Mouse (Mus musculus): ENCODE results near the gene Chkb. TPM values are rescaled to one million over a fixed set of nuclear protein-coding genes. Genes with fewer than 3 reads are reported as not detected.

The Chkb gene
- polyA plus RNA-seq, 1 experiment from 2014 or later: 46.5 TPM

DNA sequence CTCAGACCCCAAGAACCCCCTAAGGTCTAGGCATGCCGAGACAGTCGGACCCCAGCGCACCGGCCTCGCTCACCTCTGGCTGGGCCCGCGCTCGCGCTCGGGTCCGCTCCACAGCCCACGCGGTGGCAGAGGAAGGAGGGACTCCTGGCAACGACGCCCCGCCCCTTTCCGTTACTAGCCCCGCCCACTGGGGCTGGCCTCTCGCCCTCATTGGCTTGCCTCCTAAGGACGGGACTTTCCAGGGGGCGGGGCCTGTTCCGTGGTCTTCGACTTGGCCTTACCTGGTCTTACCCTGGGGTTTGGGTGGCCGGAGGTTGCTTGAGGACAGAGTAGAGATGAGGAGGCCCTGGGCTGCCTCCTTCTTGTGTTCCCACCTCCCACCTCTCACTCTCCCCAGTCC lies 19.6 kb downstream of the Chkb start, which contains the start of gene Syce3:
Gene Syce3 (minus strand): TSS at position 386 of the 400 bp plus-strand sequence.
- no peak within 1 kb of the TSS for H3K4me3 ChIP-seq (ENCODE audit: low read depth, low read length)
- no peaks in the 10 kb centered on the region for H3K9me3 ChIP-seq (replicated peaks; ENCODE audit: control insufficient read depth, low read length)
- DNase-seq (ENCODE audit: low spot score) (no peak), ATAC-seq (replicated peaks; ENCODE audit: insufficient number of reproducible peaks, low FRiP score, low TSS enrichment, low read depth) (no peak)
- H3K4me2 ChIP-seq (ENCODE audit: low read depth, low read length): no peak within 1 kb of the TSS
- H3K27ac ChIP-seq (replicated peaks; ENCODE audit: low read depth, low read length): no peak within 1 kb of the TSS
- H3K4me1 ChIP-seq (ENCODE audit: control insufficient read depth, insufficient read depth, low read length): no peaks in the 10 kb centered on the region
- H3K27me3 ChIP-seq (ENCODE audit: control insufficient read depth, insufficient read depth, low read length): no peaks in the 10 kb centered on the region
- WGBS: 86% methylated on average over 15 of the region's 24 CpGs
- H3K36me3 ChIP-seq (replicated peaks; ENCODE audit: control insufficient read depth, insufficient read depth, low read depth, low read length): no peaks in the 10 kb centered on the region
- no peak within 1 kb of the TSS for H3K9ac ChIP-seq (replicated peaks; ENCODE audit: low read length)

DNA sequence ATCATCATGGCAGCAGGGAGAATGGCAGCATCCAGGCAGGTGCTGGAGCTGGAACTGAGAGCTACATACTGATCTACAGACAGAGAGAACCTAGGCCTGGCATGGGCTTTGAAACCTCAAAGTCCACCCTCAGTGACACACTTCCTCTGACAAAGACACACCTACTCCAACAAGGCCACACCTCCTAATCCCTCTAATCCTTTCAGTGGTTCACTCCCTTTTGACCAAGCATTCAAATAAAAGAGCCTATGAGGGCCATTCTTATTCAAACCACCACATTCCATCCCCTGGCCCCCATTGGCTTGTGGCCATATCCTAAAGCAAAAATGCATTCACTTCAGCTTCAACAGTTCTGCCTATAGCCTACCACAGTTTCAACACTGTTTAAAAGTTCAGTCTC lies 23.0 kb downstream of the Chkb start:
- H3K36me3 ChIP-seq (replicated peaks; ENCODE audit: control insufficient read depth, insufficient read depth, low read depth, low read length): no peaks in the 10 kb centered on the region
- no peak overlapping the region for H3K4me2 ChIP-seq (ENCODE audit: low read depth, low read length)
- DNase-seq (ENCODE audit: low spot score) (no peak), ATAC-seq (replicated peaks; ENCODE audit: insufficient number of reproducible peaks, low FRiP score, low TSS enrichment, low read depth) (no peak)
- H3K9ac ChIP-seq (replicated peaks; ENCODE audit: low read length): no peak overlapping the region
- no peaks in the 10 kb centered on the region for H3K9me3 ChIP-seq (replicated peaks; ENCODE audit: control insufficient read depth, low read length)
- H3K27ac ChIP-seq (replicated peaks; ENCODE audit: low read depth, low read length): no peak overlapping the region
- H3K4me3 ChIP-seq (ENCODE audit: low read depth, low read length): no peak overlapping the region
- no peaks in the 10 kb centered on the region for H3K4me1 ChIP-seq (ENCODE audit: control insufficient read depth, insufficient read depth, low read length)
- H3K27me3 ChIP-seq (ENCODE audit: control insufficient read depth, insufficient read depth, low read length): no peaks in the 10 kb centered on the region

DNA sequence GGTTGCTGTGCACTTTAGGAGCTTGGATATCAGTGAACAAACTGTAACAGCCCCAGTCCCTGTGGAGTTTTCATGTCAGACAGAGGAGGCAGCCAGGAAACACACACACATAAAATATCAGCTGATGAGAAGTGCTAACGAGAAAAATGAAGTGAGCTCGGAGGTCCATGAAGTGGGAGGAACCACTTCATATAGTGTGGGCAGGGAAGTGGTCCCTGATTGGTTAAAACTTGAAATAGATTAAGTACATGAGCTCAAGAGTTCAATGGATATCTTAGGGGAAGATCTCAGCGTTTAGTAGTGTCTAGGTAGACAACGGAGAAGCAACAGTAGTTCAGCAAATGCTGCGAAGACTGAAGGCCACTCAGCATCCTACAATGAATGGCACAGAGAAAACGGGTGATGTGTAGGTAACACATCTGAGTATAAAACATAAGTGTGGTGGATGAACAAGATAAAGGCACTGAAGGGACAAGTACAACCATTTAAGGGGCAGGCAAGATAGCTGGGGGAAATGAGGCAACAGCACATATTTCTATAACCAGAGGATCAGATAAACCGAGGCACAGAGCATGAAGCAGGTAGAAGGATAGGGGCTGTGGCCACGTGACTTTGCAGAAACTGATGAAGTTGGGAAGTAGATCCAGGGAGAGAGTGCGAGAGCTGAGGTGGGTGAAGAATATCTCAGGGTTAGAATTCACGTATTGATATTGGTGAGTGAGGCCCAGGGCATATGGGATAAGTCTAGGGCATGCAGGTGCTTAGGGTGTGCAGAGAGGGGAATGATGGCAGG lies 24.7 kb downstream of the Chkb start:
- Histone ChIP-seq H3K9me3 (replicated peaks; ENCODE audit: control insufficient read depth, low read length) (no peaks in the 10 kb centered on the region), H3K27me3 (ENCODE audit: control insufficient read depth, insufficient read depth, low read length) (no peaks in the 10 kb centered on the region), H3K36me3 (replicated peaks; ENCODE audit: control insufficient read depth, insufficient read depth, low read depth, low read length) (no peaks in the 10 kb centered on the region), H3K4me1 (ENCODE audit: control insufficient read depth, insufficient read depth, low read length) (no peaks in the 10 kb centered on the region), H3K4me3 (ENCODE audit: low read depth, low read length) (no peak overlapping the region), H3K27ac (replicated peaks; ENCODE audit: low read depth, low read length) (no peak overlapping the region), H3K9ac (replicated peaks; ENCODE audit: low read length) (no peak overlapping the region), H3K4me2 (ENCODE audit: low read depth, low read length) (no peak overlapping the region)
- ATAC-seq (replicated peaks; ENCODE audit: insufficient number of reproducible peaks, low FRiP score, low TSS enrichment, low read depth): no peak
- 84% methylated on average over 10 of the region's 10 CpGs for WGBS
- DNase-seq (ENCODE audit: low spot score): no peak

DNA sequence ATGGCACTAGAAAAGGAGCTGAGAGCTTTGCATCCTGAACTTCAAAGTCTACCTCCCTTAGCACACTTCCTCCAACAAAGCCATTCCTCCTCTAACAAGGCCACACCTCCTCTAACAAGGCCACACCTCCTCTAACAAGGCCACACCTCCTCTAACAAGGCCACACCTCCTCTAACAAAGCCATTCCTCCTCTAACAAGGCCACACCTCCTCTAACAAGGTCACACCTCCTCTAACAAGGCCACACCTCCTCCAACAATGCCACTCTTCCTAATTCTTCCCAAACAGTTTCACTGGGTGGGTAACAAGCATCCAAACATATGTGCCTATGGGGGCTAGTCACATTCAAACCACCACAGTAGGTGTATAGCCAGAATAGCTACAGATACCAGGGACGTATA lies 27.2 kb downstream of the Chkb start:
- DNase-seq (ENCODE audit: low spot score): no peak
- Histone ChIP-seq H3K36me3 (replicated peaks; ENCODE audit: control insufficient read depth, insufficient read depth, low read depth, low read length) (no peaks in the 10 kb centered on the region), H3K4me3 (ENCODE audit: low read depth, low read length) (no peak overlapping the region), H3K4me1 (ENCODE audit: control insufficient read depth, insufficient read depth, low read length) (no peaks in the 10 kb centered on the region), H3K9me3 (replicated peaks; ENCODE audit: control insufficient read depth, low read length) (no peaks in the 10 kb centered on the region), H3K4me2 (ENCODE audit: low read depth, low read length) (no peak overlapping the region), H3K27me3 (ENCODE audit: control insufficient read depth, insufficient read depth, low read length) (no peaks in the 10 kb centered on the region), H3K9ac (replicated peaks; ENCODE audit: low read length) (no peak overlapping the region), H3K27ac (replicated peaks; ENCODE audit: low read depth, low read length) (no peak overlapping the region)
- WGBS: 70% methylated on average over 1 of the region's 1 CpGs
- no peak for ATAC-seq (replicated peaks; ENCODE audit: insufficient number of reproducible peaks, low FRiP score, low TSS enrichment, low read depth)

DNA sequence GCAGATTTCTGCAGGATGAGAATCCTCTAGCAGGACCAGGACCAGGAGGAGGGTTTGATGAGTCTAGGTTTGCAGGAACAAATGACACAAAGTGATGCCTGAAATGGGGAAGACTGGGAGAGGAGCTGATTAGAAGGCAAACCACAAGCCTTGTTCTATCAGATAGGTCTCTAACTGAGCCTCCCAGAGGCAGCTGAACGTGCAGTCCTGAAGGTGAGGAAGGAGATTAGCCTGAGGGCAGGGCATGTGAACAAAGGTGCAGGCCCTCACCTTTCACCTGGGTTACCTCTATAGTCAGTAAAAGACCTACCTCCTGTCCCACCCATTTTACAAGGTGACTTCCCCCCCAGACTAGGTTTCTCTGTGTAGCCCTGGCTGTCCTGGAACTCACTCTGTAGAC lies 30.0 kb downstream of the Chkb start:
- Histone ChIP-seq H3K4me1 (ENCODE audit: control insufficient read depth, insufficient read depth, low read length) (no peaks in the 10 kb centered on the region), H3K9me3 (replicated peaks; ENCODE audit: control insufficient read depth, low read length) (no peaks in the 10 kb centered on the region), H3K36me3 (replicated peaks; ENCODE audit: control insufficient read depth, insufficient read depth, low read depth, low read length) (no peaks in the 10 kb centered on the region), H3K4me2 (ENCODE audit: low read depth, low read length) (no peak overlapping the region), H3K27me3 (ENCODE audit: control insufficient read depth, insufficient read depth, low read length) (no peaks in the 10 kb centered on the region), H3K27ac (replicated peaks; ENCODE audit: low read depth, low read length) (no peak overlapping the region), H3K9ac (replicated peaks; ENCODE audit: low read length) (no peak overlapping the region), H3K4me3 (ENCODE audit: low read depth, low read length) (no peak overlapping the region)
- WGBS: 82% methylated on average over 1 of the region's 1 CpGs
- no peak for DNase-seq (ENCODE audit: low spot score)
- no peak for ATAC-seq (replicated peaks; ENCODE audit: insufficient number of reproducible peaks, low FRiP score, low TSS enrichment, low read depth)

DNA sequence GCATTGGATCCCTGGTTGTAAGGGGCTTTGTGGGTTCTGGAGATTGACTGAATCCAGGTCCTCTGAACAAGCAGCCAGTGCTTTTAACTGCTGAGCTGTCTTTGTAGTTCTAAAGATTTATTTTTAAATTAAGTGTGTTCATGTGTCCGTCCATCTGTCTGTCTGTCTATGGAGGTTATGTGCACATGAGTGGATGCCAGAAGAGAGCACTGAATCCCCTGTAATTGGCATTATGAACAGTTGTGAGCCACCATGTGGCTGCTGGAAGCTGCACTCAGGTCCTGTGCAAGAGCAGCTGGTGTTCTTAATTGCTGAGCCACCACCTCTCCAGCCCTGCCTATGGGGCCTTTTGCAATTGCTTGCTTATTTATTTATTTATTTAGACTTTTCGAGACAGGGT lies 31.6 kb downstream of the Chkb start:
- Histone ChIP-seq H3K9ac (replicated peaks; ENCODE audit: low read length) (no peak overlapping the region), H3K4me3 (ENCODE audit: low read depth, low read length) (no peak overlapping the region), H3K27me3 (ENCODE audit: control insufficient read depth, insufficient read depth, low read length) (no peaks in the 10 kb centered on the region), H3K9me3 (replicated peaks; ENCODE audit: control insufficient read depth, low read length) (no peaks in the 10 kb centered on the region), H3K27ac (replicated peaks; ENCODE audit: low read depth, low read length) (no peak overlapping the region), H3K4me1 (ENCODE audit: control insufficient read depth, insufficient read depth, low read length) (no peaks in the 10 kb centered on the region), H3K36me3 (replicated peaks; ENCODE audit: control insufficient read depth, insufficient read depth, low read depth, low read length) (no peaks in the 10 kb centered on the region), H3K4me2 (ENCODE audit: low read depth, low read length) (no peak overlapping the region)
- ATAC-seq (replicated peaks; ENCODE audit: insufficient number of reproducible peaks, low FRiP score, low TSS enrichment, low read depth): no peak
- 87% methylated on average over 2 of the region's 2 CpGs for WGBS
- DNase-seq (ENCODE audit: low spot score): no peak

DNA sequence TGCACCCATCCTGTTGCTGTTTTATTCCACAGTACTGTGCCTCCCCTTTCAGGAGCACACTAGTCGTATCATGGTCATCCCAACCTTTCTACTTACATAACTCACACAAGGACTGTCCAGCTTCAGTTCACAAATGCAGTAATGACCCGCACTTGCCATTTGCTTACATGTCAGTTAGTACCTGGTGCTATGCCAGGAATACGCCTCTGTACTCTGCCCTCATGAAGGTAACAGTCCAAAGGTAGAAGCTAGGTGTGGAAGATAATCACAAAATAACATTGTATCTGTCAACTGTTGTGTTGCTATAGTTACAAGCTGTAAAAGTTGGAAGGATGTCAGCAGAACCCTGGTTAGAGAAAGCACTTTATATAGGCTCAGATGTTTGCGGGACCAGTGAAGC lies 32.8 kb downstream of the Chkb start:
- no peak overlapping the region for H3K4me2 ChIP-seq (ENCODE audit: low read depth, low read length)
- no peak for ATAC-seq (replicated peaks; ENCODE audit: insufficient number of reproducible peaks, low FRiP score, low TSS enrichment, low read depth)
- 89% methylated on average over 4 of the region's 4 CpGs for WGBS

DNA sequence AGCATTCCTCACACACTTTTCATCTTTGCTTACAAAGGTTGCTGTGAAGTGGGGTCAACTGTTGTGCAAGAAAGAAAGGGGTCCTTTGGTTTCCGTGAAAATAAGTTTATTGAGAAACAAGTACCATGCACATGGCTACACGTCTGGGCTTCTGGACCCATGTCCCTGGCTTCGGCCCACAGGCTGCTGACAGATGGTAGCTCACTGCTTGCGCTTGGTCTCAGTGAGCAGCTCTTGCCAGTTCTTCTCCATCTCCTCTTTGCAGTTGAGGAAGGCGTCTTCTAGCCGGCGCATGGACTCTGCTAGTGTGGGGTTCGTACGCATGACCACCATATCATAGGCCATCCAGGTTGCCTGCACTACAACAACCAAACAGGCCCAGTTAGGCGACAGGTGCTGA lies 39.6 kb downstream of the Chkb start:
- ATAC-seq (replicated peaks; ENCODE audit: insufficient number of reproducible peaks, low FRiP score, low TSS enrichment, low read depth) (no peak), DNase-seq (ENCODE audit: low spot score) (no peak)
- Histone ChIP-seq H3K27ac (replicated peaks; ENCODE audit: low read depth, low read length) (no peak overlapping the region), H3K36me3 (replicated peaks; ENCODE audit: control insufficient read depth, insufficient read depth, low read depth, low read length) (no peaks in the 10 kb centered on the region), H3K4me3 (ENCODE audit: low read depth, low read length) (no peak overlapping the region), H3K9me3 (replicated peaks; ENCODE audit: control insufficient read depth, low read length) (no peaks in the 10 kb centered on the region), H3K4me1 (ENCODE audit: control insufficient read depth, insufficient read depth, low read length) (no peaks in the 10 kb centered on the region), H3K27me3 (ENCODE audit: control insufficient read depth, insufficient read depth, low read length) (no peaks in the 10 kb centered on the region), H3K9ac (replicated peaks; ENCODE audit: low read length) (no peak overlapping the region), H3K4me2 (ENCODE audit: low read depth, low read length) (no peak overlapping the region)
- WGBS: 93% methylated on average over 10 of the region's 10 CpGs

More for the DNA sequence above, 32.8 kb downstream of the Chkb start:
- DNase-seq (ENCODE audit: low spot score): no peak
- H3K36me3 ChIP-seq (replicated peaks; ENCODE audit: control insufficient read depth, insufficient read depth, low read depth, low read length): no peaks in the 10 kb centered on the region
- no peaks in the 10 kb centered on the region for H3K27me3 ChIP-seq (ENCODE audit: control insufficient read depth, insufficient read depth, low read length)
- no peaks in the 10 kb centered on the region for H3K9me3 ChIP-seq (replicated peaks; ENCODE audit: control insufficient read depth, low read length)
- H3K9ac ChIP-seq (replicated peaks; ENCODE audit: low read length): no peak overlapping the region
- no peak overlapping the region for H3K27ac ChIP-seq (replicated peaks; ENCODE audit: low read depth, low read length)
- H3K4me1 ChIP-seq (ENCODE audit: control insufficient read depth, insufficient read depth, low read length): no peaks in the 10 kb centered on the region
- no peak overlapping the region for H3K4me3 ChIP-seq (ENCODE audit: low read depth, low read length)
